Mouse (Mus musculus) thymus, postnatal 0 days (tissue): ENCODE measurements around the gene Galm. TPM values are rescaled to one million over a fixed set of nuclear protein-coding genes. Genes with fewer than 3 reads are reported as not detected.

ENCODE experiments used
- DNase-seq: peaks from one replicate; pipeline ENCODE4 v3.0.0-alpha.2; 2015; ENCODE audit warnings: low spot score
- polyA plus RNA-seq: library from polyadenylated mRNA; unstranded; fragments of >200 nt; fragmentation: Nextera tagmentation; extraction: Ambion mirVana; gene quantifications from 2 replicates; pipeline ENCODE4 v1.2.1, GENCODE M21; 2015

Gene Galm
- polyA plus RNA-seq, 1 experiment from 2014 or later: 7.6 TPM

- DNase-seq: no peak
Observed at GRCm38 (mm10) chr17:80128476-80128990, 1.3 kb downstream of the Galm start.

GRCm38 (mm10) chr17:80129387-80129786 is 2.1 kb downstream of the Galm start:
- DNase-seq: no peak

- peak; percentile 57 for DNase-seq
Observed at GRCm38 (mm10) chr17:80130718-80131430, 3.6 kb downstream of the Galm start.

DNA sequence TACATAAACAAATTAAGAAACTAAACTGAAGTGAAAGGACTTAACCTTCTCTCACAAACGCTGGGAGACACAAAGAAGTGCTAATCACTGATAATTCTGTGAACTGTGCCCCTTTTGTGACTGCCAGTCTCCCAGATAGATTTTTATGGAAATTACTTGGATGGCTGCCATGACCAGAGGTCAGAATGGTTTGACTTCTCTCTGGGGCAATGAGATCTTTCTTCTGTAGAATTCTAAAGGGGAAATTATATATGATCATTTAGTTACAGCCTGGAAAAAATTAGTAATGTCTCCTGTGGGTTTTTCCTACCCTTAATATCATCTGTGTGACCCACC is 4.1 kb downstream of the Galm start:
- DNase-seq: no peak

GRCm38 (mm10) chr17:80131838-80132237 is 4.6 kb downstream of the Galm start:
- DNase-seq: no peak

DNA sequence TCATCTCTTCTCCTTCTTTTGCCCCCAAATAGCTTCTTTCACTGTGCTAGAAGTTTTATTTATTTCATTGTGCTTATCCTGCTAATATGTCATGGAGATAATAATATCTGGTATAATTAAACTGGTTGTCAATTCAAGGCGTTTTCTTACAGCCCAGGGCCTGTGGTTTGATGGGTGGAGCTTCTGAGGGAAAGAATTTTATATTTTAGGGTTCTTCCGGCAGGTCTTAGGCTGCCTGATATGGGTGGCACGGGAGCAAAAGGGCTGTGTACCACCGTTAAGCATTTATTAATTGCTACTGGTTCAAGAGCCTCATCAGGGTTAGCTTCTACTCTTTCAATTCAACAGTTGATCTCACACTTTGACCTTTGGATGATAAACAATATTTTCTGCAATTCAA is 5.2 kb downstream of the Galm start:
- DNase-seq: no peak

DNA sequence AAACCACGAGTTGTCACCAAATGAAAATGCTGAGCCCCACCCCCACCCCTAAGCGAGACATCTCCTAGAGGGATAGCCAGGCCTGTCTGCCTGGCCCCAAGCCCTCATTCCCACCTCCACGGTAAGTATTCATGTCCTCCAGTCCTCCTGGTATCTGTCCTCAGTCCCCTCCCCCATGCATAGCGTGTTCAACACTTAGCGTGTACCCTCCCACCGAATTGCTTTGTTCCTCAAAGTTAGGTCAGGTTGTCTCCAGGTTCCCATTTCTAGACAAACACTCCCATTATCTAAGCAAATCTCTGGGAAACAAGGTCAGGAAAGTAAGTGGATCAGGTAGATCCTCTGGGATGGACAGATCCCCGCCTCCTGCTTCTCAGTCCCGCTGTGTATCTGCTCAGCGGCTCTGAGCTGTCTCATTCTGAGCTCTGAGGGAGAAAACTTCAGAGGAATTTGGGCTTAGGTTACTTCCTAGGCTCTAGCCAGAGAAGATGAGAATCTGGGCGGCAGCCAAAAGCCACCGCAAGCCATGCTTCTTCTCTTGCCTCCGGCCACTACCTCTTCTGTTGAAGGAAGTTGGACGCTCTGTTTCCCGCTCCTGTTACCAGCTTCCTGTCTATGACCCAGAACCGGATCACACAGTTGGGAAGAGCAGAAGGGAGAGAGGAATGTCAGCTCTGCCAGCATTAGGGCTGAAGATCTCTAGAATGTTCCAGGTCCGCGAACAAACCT is 11.3 kb downstream of the Galm start:
- no peak for DNase-seq

DNA sequence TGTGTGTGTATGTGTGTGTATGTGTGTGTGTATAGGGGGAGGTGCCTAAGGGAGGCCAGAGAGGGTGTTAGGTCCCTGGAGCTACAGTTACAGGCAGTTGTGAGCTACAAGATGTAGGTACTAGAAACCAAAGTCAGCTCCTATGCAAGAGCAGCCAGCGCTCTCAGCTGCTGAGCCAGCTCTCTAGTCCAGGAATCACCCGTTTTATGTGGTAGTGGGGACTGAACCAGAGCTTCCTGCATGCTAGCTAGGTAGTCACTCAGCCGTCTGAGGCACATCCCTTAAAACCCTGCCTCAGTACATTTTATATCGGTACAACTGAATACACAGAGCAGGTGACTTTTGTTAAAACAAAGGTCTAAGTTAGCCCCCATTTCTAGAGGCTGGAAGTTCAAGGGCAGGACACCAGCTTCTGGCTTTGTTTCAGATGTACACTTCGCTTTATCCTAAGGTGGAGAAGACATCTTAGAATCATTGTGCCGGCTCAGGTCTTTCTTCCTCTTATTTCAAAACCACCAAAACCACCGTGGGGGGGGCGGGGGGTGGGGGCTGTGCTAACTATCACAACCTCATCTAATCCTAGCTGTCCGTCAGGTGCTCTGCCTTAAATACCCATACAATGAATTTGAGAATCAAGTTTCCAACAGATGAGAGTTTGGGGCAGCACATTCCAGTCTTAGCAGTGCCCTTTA is 12.6 kb downstream of the Galm start:
- DNase-seq: peak; percentile 75

- no peak for DNase-seq
Observed at GRCm38 (mm10) chr17:80143478-80144232, 16.4 kb downstream of the Galm start.

- no peak for DNase-seq
Observed at GRCm38 (mm10) chr17:80145210-80145609, 17.9 kb downstream of the Galm start.

DNA sequence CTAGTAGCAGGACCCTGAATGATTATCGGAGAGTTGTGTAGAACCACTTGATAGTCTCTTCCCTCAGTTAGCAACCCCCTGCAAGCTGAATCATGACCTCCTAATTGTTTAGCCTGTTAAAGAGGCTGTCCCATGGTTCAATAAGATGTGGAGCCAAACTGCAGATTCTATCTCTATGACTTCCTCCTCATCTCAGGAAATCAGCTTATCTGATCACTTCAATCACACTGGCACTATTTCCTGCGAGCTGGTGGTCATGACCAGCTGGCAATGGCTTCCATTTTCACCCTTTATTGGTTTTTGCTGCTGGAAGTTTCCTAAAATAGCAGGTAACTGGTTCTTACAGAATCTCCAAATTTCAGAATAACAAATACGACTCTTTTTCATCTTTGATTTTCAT is 18.5 kb downstream of the Galm start:
- peak; percentile 26 for DNase-seq

DNA sequence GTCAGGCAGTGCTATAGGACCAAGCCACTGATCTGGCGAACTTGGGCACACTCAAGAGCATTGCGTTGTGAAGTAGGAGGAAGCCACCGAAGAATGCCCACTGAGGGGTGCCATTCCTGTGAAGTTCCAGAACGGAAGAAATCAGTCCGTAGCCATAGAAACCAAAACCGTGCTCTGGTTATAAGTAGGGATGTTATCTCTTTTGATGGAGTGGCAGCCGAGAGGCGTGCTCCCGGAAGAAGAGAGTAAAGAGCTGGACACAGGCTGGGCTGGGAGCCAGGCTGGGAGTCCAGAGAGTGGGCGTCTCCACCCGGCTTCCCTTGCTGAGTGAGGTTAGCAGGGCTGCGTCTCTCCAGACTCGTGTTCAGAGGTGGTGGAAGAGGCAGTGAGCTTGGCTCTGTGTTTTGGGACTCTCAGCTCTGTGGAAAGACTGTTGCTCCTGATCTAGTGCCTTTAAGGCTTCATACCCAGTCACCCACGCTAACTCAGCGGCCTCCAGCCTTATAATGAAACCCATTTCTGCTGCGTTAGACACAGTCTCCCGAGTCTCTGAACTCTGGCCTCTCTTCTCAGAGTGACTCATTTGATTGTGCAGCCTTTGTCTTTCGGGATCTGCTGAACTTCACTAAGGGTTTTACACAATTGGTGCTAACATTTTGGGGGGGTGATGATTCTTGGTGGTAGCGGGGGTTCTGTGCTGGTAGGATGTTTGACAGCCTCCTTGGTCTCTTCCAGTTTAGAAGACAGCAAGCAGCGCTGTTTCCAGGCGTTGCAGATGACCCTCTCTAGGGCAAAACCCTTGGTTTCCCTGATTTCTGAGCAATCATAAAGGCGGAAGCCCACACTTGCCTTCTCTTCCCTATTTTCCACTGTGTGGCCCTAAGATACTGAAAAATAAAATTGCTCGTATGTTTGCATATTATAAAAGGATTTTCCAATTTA is 21.1 kb downstream of the Galm start:
- no peak for DNase-seq

- no peak for DNase-seq
Observed at GRCm38 (mm10) chr17:80148995-80149388, 21.7 kb downstream of the Galm start.

DNA sequence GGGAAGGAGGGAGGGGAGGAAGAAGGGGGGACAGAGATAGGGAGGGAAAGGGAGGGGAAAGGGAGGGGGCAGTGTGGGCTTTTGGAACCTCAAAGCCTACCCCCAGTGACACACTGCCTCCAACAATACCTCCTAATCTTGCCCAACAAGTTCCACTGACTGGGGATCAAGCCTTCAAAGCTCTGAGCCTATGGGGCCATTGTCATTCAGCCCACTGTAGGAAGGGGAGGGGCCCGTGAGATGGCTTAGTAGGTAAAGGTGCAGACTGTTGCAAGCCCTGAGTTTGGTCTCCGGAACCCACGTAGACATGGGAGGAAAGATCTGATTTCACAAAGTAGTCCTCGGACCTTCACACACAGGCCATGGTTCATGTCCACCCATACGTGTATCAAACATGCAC is 24.1 kb downstream of the Galm start:
- no peak for DNase-seq

DNA sequence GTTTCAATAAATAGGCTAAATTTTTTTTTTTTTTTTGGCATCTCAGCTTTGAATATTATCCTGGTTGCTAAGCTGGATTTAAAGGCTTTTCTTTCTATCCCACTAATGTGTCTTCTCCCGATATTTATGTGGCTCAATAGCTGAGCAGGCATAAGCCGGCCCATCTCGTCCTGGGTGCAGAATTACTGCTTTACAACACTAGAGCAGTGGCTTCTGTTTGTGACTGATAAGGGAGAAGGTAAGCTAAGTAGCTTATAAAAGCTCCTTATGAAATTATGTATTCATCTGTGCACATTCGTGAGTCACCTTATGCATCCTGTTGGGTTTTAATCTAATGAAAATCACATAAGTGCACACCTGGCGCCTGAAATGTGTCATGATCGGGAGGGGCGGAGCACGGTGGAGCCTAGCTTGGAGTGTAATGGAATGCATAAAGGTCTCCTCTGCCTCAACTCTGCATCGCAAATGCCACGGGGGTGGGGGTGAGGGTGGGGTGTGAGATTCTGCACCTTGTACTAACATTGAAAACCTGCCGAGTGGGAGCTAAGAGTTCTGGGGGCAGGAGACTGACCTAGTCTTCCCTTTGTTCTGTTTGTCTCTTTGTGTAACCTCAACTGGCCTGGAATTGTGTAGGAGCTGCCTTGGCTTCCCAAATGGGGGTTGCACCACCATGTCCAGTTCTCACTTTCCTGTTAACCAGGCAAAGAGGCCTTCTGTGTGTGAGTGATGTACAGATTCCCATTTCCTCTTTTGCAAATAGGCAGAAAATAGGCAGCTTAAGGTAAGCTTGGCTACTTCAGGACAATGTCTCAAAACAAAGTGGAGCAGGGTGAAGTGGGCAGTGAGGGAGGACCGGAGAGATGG is 25.7 kb downstream of the Galm start:
- no peak for DNase-seq

DNA sequence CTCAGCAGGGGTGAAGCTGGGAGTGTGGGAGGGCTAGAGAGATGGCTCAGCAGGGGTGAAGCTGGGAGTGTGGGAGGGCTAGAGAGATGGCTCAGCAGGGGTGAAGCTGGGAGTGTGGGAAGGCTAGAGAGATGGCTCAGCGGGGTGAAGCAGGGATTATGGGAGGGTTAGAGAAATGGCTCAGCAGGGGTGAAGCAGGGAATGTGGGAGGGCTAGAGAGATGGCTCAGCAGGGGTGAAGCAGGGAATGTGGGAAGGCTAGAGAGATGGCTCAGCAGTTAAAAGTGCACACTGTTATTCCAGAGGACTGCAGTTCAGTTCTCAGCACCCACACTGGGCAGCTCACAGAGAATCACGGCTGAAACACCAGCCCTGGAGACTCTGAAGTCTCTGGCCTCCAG is 26.4 kb downstream of the Galm start:
- no peak for DNase-seq

DNA sequence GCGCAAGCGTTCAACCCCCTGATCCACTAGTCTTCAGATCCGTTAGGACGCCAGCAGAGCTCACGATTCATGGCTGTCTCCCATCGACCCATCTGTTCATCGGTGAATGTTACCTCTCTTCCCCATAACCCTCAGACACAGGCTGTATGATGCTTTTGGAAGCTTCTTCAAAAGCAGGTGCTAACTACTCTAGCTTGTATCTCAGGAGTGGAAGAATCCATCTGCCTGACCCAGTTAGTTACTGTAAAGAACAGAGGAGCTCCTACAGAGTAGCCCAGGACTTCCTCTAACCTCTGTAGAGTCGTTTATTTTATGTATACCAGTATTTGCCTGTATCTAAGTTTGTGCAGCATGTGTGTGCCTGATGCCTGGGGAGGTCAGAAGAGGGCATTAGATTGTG is 29.6 kb downstream of the Galm start:
- DNase-seq: peak; percentile 66

DNA sequence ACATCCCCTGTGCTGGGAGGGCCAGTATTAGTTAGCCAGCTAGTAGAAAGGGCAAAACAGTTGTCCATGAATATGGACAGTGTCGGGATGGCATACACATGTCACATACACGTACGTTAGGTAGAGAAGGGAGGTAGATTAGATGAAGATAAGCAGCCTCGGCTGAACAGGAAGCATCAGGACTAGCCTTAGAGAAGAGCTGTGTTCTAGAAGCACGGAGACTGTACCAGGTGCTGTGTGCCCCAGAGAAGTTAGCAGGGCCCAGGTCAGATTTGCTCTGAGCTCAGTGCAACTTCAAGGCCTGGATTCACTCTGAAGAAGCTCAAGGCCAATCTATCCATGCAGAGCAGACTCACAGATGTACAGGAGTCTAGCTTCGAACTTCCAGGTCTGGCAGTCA is 30.2 kb downstream of the Galm start:
- DNase-seq: peak; percentile 55

- DNase-seq: no peak
Observed at GRCm38 (mm10) chr17:80160454-80160853, 33.2 kb downstream of the Galm start.
